Mouse (Mus musculus) adrenal gland, postnatal 36 days (tissue): ENCODE results near the gene Sfrp2. TPM values are rescaled to one million over a fixed set of nuclear protein-coding genes. Genes with fewer than 3 reads are reported as not detected.
A peak's percentile ranks its signal among the peaks of the same experiment; 100 is the strongest.

Experiments used
- DNase-seq, 2 experiments: peaks; one replicate each; pipeline ENCODE4 v3.0.0; 2021; ENCODE audit warnings: mixed read lengths in 1 of 2
- total RNA-seq, 2 experiments: library from RNA; stranded (reverse); gene quantifications; 2 replicates each; pipeline ENCODE4 v1.2.3; 2021

Sfrp2 gene
- total RNA-seq, 2 experiments from 2014 or later = 7.3 to 11.3 TPM

GRCm38 (mm10) chr3:83771160-83771869, 5.2 kb downstream of the Sfrp2 start:
- DNase-seq = no peak

GRCm38 (mm10) chr3:83773281-83773680, 7.2 kb downstream of the Sfrp2 start:
- DNase-seq = no peak

- no peak for DNase-seq
Observed at GRCm38 (mm10) chr3:83775403-83775802, 9.3 kb downstream of the Sfrp2 start.

GRCm38 (mm10) chr3:83781460-83782222, 15.5 kb downstream of the Sfrp2 start:
- DNase-seq = peak; percentile 19 to 27

GRCm38 (mm10) chr3:83783716-83784469, 17.8 kb downstream of the Sfrp2 start:
- DNase-seq = no peak

- DNase-seq = no peak
Observed at GRCm38 (mm10) chr3:83784726-83785125, 18.6 kb downstream of the Sfrp2 start.

- no peak for DNase-seq
Observed at GRCm38 (mm10) chr3:83787086-83787485, 21.0 kb downstream of the Sfrp2 start.

GRCm38 (mm10) chr3:83787776-83788305, 21.7 kb downstream of the Sfrp2 start:
- no peak for DNase-seq

GRCm38 (mm10) chr3:83789651-83790451, 23.7 kb downstream of the Sfrp2 start:
- DNase-seq = peak; percentile 29 to 31

GRCm38 (mm10) chr3:83791444-83791843, 25.3 kb downstream of the Sfrp2 start:
- no peak for DNase-seq

- DNase-seq = no peak
Observed at GRCm38 (mm10) chr3:83797098-83797497, 31.0 kb downstream of the Sfrp2 start.

GRCm38 (mm10) chr3:83797828-83798227, 31.7 kb downstream of the Sfrp2 start:
- peak; percentile 76 to 87 for DNase-seq

- DNase-seq = no peak
Observed at GRCm38 (mm10) chr3:83799486-83799885, 33.4 kb downstream of the Sfrp2 start.

GRCm38 (mm10) chr3:83801649-83802155, 35.6 kb downstream of the Sfrp2 start:
- no peak for DNase-seq

GRCm38 (mm10) chr3:83808483-83808882, 42.4 kb downstream of the Sfrp2 start:
- DNase-seq = no peak

GRCm38 (mm10) chr3:83811987-83812386, 45.9 kb downstream of the Sfrp2 start:
- DNase-seq = no peak

GRCm38 (mm10) chr3:83812863-83813262, 46.7 kb downstream of the Sfrp2 start:
- DNase-seq = no peak

GRCm38 (mm10) chr3:83816372-83816925, 50.3 kb downstream of the Sfrp2 start:
- DNase-seq = no peak

- no peak for DNase-seq
Observed at GRCm38 (mm10) chr3:83823774-83824173, 57.7 kb downstream of the Sfrp2 start.
